Mouse (Mus musculus): ENCODE measurements around the gene Ostm1.

The Ostm1 gene

GRCm38 (mm10) chr10:42582566-42583110 is 984 bp upstream of the Ostm1 start:
- DNase-seq (ENCODE audit: inconsistent ontology term) = peak; percentile 47

GRCm38 (mm10) chr10:42583902-42584435 is 347 bp downstream of the Ostm1 start:
- no peak for DNase-seq (ENCODE audit: inconsistent ontology term)

GRCm38 (mm10) chr10:42584436-42584983 is 888 bp downstream of the Ostm1 start:
- peak; percentile 76 for DNase-seq (ENCODE audit: inconsistent ontology term)

- DNase-seq (ENCODE audit: inconsistent ontology term) = no peak
These were observed 1.5 kb downstream of the Ostm1 start for GRCm38 (mm10) chr10:42585156-42585555.

- peak; percentile 82 for DNase-seq (ENCODE audit: inconsistent ontology term)
These were observed 2.1 kb downstream of the Ostm1 start for GRCm38 (mm10) chr10:42585596-42586305.

GRCm38 (mm10) chr10:42587961-42588750 is 4.5 kb downstream of the Ostm1 start:
- peak; percentile 48 for DNase-seq (ENCODE audit: inconsistent ontology term)

- DNase-seq (ENCODE audit: inconsistent ontology term) = no peak
These were observed 5.9 kb downstream of the Ostm1 start for GRCm38 (mm10) chr10:42589505-42589904.

- DNase-seq (ENCODE audit: inconsistent ontology term) = no peak
These were observed 6.9 kb downstream of the Ostm1 start for GRCm38 (mm10) chr10:42590261-42591184.

- peak; percentile 94 for DNase-seq (ENCODE audit: inconsistent ontology term)
These were observed 7.8 kb downstream of the Ostm1 start for GRCm38 (mm10) chr10:42591185-42591992.

GRCm38 (mm10) chr10:42591993-42592686 is 8.5 kb downstream of the Ostm1 start:
- DNase-seq (ENCODE audit: inconsistent ontology term) = peak; percentile 77

- no peak for DNase-seq (ENCODE audit: inconsistent ontology term)
These were observed 9.6 kb downstream of the Ostm1 start for GRCm38 (mm10) chr10:42593201-42593600.

- DNase-seq (ENCODE audit: inconsistent ontology term) = no peak
These were observed 15.0 kb downstream of the Ostm1 start for GRCm38 (mm10) chr10:42598615-42599014.

GRCm38 (mm10) chr10:42601556-42601955 is 17.9 kb downstream of the Ostm1 start:
- DNase-seq (ENCODE audit: inconsistent ontology term) = no peak

GRCm38 (mm10) chr10:42604874-42605273 is 21.3 kb downstream of the Ostm1 start:
- no peak for DNase-seq (ENCODE audit: inconsistent ontology term)

GRCm38 (mm10) chr10:42606757-42607156 is 23.1 kb downstream of the Ostm1 start:
- no peak for DNase-seq (ENCODE audit: inconsistent ontology term)

GRCm38 (mm10) chr10:42613075-42613474 is 29.5 kb downstream of the Ostm1 start:
- no peak for DNase-seq (ENCODE audit: inconsistent ontology term)

GRCm38 (mm10) chr10:42613639-42614381 is 30.2 kb downstream of the Ostm1 start:
- peak; percentile 87 for DNase-seq (ENCODE audit: inconsistent ontology term)

- no peak for DNase-seq (ENCODE audit: inconsistent ontology term)
These were observed 31.1 kb downstream of the Ostm1 start for GRCm38 (mm10) chr10:42614766-42615165.

GRCm38 (mm10) chr10:42618291-42618690 is 34.7 kb downstream of the Ostm1 start:
- DNase-seq (ENCODE audit: inconsistent ontology term) = no peak

Data from Muller cell, postnatal 12 days (primary cell).